Mouse (Mus musculus): Measurements from ENCODE around the gene Cops7a.

The Cops7a gene

GRCm38 (mm10) chr6:124918890-124919627 is 46.3 kb downstream of the Cops7a start:
- DNase-seq (ENCODE audit: low read depth, low spot score) = no peak

GRCm38 (mm10) chr6:124918331-124918690 is 47.0 kb downstream of the Cops7a start:
- no peak for DNase-seq (ENCODE audit: low read depth, low spot score)

- peak; percentile 88 for DNase-seq (ENCODE audit: low read depth, low spot score)
Measured at GRCm38 (mm10) chr6:124917518-124918330, 47.6 kb downstream of the Cops7a start.

DNA sequence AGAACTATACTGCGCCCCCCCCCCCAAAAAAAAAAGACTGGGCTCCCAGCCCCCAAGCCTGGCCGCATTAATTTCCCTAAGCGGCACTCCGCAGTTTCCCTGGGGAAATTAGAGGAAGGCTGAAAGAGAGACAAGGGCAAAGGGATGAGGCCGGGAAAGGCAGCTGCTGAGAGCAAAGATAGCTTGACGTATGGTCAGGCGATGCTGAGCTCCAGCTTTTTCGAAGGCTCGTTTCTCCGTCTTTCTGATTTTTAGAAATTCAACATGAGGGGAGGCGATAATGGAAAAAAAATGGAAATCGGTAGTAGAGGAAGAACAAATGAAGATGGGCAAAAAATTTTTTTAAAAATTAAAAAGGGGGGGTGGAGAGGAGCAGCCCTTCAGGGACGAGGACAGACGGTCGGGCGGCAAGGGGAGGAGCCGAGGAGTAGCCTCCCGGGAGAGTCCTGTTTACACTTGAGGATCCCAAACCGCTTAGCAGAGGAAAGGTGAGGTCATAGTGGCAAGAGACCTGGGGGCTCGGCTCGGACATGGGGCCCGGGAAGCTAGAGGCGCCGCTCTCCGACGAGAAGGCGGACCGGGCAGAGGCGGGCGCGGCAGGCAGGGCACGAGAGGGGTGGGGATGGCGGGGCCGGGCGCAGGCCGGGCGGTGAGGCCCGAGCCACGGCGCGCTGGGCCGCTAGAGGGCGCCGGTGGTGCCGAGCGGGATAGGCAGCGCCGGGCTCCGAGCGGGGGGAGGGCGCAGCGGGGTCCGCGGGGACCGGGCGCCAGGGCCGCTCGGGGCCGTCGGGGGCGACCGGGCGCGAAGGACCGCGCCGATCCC is 48.4 kb downstream of the Cops7a start:
- no peak for DNase-seq (ENCODE audit: low read depth, low spot score)

GRCm38 (mm10) chr6:124915942-124916694 is 49.2 kb downstream of the Cops7a start:
- DNase-seq (ENCODE audit: low read depth, low spot score) = no peak

DNA sequence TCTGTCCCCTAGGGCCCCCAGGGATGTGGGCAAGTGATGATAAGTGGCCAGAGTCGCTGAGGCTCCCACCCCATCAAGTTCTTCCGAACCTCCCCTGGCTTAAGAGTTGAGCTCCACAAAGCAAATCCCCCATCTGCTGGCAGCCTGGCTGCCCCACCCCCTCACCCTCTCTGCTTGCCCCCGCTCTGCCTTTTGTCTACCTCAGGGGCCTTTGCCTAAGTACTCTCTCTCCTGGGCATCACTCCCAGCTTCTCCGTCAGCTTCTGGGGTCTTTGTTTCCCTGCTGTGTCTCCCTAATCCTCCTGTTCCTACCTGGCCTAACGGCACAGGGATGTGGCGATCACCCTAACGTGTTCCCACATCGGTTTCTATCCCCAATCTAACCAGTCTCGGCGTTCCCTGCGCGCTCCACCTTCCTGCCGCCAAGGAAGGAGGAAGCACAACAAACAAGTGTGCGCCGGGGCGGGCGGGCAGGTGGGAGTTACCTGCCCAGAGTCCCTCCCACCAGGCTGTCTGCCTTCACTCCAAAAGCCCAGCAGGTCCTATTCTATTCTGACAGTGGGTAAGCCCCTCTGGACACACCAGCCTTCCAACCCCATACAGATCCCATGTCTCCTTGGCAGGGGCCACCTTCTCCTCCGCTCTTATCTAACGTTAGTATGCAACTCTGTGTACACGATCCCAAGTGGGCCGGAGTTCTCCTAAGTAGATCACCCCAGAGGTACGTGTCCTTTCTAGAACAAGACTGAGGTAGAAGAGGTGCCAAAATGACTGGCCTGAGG is 50.0 kb downstream of the Cops7a start:
- DNase-seq (ENCODE audit: low read depth, low spot score) = no peak

GRCm38 (mm10) chr6:124914511-124914910 is 50.8 kb downstream of the Cops7a start:
- DNase-seq (ENCODE audit: low read depth, low spot score) = no peak

DNA sequence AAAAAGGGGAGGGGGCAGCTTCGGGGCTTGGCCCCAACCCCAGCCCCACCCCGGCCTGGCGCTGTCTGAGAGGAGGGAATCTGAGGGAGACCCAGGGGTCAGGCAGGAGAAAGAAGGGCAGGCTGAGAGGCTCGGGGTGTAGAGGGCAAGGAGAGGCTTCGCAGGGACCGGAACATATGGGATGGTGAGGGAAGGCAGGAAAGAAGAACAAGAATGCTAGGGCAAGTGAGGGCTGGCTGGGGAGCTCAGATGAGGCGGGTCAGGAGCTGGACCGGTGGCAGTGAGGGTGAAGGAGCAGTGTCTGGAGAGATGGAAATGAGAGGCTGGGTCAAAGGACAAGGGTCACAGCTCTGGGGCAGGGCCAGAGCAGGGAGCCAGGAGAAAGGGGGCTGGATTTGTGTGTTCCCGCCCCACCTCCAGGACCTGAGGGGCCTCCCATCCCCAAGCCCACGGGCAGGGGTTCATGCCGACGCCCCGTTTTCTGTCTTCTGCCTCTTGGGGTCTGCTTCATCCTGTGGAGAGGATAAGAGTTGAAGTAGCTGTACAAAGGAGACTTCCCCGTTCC is 51.5 kb downstream of the Cops7a start:
- DNase-seq (ENCODE audit: low read depth, low spot score) = no peak

DNA sequence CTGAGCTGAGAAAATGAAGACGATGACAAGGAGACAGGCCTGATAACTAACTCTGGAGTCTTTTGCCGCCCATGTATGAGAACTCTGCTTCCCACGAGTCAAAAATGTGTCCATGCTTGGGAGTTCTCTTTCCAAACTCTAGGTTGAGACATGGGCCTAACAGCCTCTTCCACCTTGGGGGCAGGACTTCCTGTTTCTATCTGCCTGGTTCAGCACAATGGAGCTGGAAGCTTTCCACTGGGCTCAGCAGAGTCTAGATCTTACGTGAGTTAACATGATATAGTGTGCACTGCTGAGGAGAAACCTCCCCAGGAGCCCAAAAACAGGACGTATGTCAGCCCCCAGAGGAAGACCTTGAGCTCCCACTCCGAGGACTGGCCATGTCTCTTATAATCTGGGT is 52.1 kb downstream of the Cops7a start:
- DNase-seq (ENCODE audit: low read depth, low spot score) = no peak

- DNase-seq (ENCODE audit: low read depth, low spot score) = no peak
Measured at GRCm38 (mm10) chr6:124911533-124912218, 53.7 kb downstream of the Cops7a start, which contains the start of gene Lag3. Lag3 (minus strand) TSS chr6:124911705.

DNA sequence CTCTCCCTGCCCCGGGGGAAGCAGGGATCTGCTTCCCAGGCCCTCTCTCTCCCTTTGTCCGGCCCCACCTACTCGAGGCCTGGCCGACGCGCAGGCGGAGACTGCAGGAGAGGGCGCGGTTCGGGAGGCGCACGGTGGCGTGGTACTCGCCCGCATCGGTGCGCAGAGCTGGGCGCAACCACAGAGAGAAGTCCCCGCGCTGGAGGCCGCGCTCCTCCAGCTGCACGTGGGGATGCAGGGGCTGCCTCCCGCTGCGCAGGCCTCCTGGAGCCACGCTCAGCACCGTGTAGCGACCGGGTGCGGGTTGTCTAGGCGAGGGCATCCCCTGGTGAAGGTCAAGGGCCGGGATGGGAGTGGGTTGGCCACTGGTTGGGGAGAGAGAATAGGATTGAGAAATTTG is 55.3 kb downstream of the Cops7a start:
- no peak for DNase-seq (ENCODE audit: low read depth, low spot score)
